ENCODE assay signal across 8 mouse cellular contexts in the genomic region with DNA sequence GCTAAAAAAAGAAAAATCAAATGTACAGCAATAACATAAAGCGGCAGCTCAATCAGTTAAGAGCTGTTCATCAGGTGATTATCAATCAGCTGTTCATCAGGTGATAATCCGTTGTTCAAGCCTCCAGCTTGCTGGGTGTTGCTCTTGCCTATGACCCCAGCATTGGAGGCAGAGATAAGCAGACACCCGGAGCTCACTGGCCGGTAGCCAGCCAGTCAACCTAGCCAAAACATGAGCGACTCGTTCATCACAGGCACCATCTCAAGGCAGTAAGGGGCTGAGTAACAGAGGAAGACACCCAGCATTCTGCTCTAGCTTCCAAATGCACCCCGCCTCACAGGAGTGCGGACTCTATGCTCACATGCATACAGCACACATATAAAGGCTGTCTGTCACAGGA. TPM values are rescaled to one million over a fixed set of nuclear protein-coding genes. Genes with fewer than 3 reads are reported as not detected.
DNase-seq lines count a peak whose midpoint lies in the region; ATAC-seq lines count a peak whose summit lies in the region.

No protein-coding gene starts in this region.

- intact Hi-C loops in heart, postnatal 14 days (cut with DNase I) = loop anchor here (5.0 kb wide), 1 partner anchor 84 kb away; no protein-coding TSS in a partner anchor

- no peak for ATAC-seq in CD4-positive, CD25-positive, alpha-beta regulatory T cell, adult 4 months

- peak; percentile 51 for DNase-seq in CD4-positive, CD25-positive, alpha-beta regulatory T cell, adult 2 months (ENCODE audit: low read depth, low spot score)
- DNase-seq in spleen, adult 12 weeks (ENCODE audit: low spot score) = peak; percentile 64
- no peak for DNase-seq in spleen, adult 18-20 months
- peak; percentile 47 to 64 for DNase-seq in heart, postnatal 14 days
- no peak for DNase-seq in urinary bladder, postnatal 14 days (ENCODE audit: low spot score)
- no peak for DNase-seq in natural killer cell, adult 2 months (ENCODE audit: low spot score in 2 of 2)
- no peak for DNase-seq in layer of hippocampus, adult 18-20 months (ENCODE audit: low spot score in 2 of 2)

RNA-seq across cellular contexts. Expression of a gene that starts 10.4 kb away (rescaled TPM):
- polyA plus RNA-seq in CD4-positive, CD25-positive, alpha-beta regulatory T cell, adult 4 months (2017; shearing (Covaris generic)) = 100 to 1,000 TPM; 219 to 284 TPM
- total RNA-seq in heart, postnatal 14 days (2021) = 10 to 100 TPM; 70.8 to 72.2 TPM
- total RNA-seq in layer of hippocampus, adult 18-20 months (2021) = 10 to 100 TPM; 82.1 to 83.8 TPM

Comparison
In these comparisons a context has a peak if more than half of its experiments do, and no peak if none do; other contexts are left out.
1. DNase-seq: peak in CD4-positive, CD25-positive, alpha-beta regulatory T cell, adult 2 months (single experiment), spleen, adult 12 weeks (single experiment) and heart, postnatal 14 days (2 of 2); none in spleen, adult 18-20 months (0 of 2), urinary bladder, postnatal 14 days (single experiment), natural killer cell, adult 2 months (0 of 2) and layer of hippocampus, adult 18-20 months (0 of 2).